Mouse (Mus musculus): ENCODE data around the gene Lipt2.

- TF ChIP-seq CTCF (IDR thresholded peaks at IDR 0.05; ENCODE audit: borderline replicate concordance, insufficient read depth, low read length) (no peak), POLR2A (IDR thresholded peaks at IDR 0.05; ENCODE audit: low read depth, low read length) (peak; percentile 83)
Observed at GRCm38 (mm10) chr7:100159105-100159841, at the start of gene Lipt2.
